Mouse (Mus musculus) spleen, postnatal 36 days (tissue): Measurements from ENCODE around the gene Mcub.

Experiments
- DNase-seq, 2 experiments: peaks; one replicate each; pipeline ENCODE4 v3.0.0; 2022; ENCODE audit warnings: low spot score in 2 of 2, mixed read lengths in 1 of 2

Mcub gene

DNA sequence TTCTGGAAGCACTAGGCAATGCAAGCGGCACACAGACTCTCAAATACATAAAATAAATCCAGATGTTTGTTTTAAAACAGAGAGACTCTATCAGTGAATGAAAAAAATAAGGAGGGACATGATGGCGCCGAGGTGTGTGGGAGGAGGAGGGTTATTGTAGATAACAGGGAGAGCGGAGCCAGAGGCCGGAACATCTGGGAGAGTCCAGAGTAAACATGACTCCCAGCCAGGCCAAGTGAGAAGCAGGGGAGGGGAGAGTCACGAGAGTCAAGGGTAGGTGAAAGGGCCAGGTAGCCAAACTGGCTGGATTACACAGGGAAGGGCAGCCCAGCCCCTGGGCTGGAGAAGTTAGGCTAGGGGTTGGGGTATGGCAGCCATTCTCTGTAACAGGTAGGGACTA, 73.4 kb downstream of the Mcub start:
- DNase-seq: no peak

DNA sequence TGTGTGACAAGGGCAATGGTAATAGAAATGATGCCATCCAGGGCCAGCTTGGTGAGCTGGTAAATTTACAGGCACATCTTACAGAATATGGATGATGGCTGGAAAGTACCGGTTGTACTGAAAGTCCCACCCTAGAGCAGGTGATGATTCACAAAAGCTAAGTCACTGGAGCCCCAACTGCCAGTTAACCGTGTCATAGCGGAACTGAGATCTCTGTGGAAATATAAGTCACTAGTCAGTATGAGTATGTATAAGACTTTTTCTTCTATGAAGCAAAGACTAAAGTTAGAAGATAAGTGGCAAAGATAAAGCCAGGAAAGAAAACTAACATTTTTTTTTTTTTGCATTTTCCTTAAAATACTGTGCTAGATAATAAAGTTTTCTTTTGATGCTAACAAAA, 76.9 kb downstream of the Mcub start:
- no peak for DNase-seq

DNA sequence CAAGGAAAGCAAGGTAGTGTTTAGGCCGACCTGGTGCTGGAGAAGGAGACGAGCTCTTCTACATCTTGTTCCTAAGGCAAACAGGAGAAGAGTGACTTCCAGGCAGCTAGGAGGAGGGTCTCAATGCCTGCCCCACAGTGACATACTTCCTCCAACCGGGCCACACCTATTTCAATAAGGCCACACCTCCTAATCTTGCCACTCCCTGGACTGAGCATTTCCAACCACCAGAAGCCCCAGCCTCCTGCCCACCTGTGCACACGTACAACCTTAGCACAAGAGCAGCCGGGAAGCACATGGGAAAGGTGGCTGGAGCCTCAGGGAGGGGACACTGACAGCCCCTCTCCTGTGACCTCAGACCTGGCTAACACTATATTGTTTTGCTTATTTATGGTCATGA, 78.0 kb downstream of the Mcub start:
- no peak for DNase-seq

DNA sequence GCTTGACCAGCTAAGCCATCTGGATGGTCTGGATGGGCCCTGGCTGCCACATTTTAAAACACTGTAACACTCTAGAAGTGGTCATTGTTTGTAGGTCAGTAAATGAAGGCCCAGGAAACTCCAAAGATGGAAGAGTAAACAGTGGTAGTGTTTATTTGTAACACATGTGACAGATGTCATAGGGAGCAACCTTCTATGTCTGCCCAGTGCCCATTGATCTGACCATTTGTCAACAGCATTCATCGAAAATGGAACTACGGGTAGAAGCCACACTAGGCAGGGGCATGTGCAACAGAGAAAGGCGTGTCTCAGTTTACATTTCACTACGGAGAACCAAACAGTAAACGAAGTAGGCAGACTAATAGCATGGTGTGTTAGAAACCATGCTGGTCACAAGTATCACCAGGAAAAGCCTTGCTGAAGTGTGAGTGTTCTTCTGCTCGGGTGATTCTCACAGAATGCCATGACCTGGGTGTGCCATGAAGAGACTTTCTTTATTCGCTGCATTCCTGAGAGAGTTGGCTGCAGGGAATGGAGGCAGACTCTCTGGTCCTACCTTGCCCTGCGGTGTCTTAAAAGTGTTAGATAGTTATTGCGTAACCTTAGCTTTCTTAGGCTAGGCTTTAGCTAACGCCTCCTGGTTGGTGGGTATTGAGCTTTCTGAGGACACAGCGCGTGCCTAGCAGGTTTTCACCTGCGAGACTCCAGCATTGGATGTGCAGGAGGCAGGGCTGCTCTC, 82.1 kb downstream of the Mcub start:
- DNase-seq: no peak

DNA sequence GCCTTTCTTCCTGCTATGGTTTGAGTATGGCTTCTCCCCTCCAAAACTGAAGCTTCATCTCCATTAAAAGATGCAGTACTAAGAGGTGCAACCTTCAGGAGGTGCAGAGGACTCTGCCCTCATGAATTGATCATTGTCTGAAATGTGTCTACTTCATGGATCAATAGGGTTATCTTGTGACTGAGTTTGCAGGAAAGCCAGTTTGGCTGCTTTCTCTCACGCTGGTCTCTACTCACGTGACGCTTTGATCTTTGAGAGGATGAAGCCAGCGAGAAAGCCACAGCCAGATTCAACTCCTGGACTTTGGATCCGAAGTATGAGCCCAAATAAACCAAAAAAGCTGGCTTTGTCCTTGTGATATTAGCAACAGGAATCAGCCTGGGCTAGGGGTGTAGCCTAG, 83.6 kb downstream of the Mcub start:
- no peak for DNase-seq

DNA sequence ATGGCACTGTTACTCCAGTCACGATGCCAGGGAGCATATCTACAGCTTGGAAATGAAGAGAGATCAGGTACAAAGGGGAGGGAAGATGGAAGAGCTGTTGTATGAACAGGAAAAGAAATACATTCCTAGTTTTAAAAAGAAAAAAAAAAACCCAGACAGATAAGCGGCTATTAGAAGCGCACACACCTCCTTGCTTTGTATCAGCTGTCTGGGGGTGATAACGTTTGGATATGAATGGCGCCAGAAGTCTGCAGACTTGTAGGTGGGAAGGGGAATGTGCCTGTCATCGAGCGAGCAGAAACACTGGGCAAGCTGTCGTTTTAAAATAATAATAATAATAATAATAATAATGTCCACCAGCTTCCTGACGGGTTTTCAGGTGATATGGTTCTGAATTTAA, 84.4 kb downstream of the Mcub start:
- DNase-seq: no peak

DNA sequence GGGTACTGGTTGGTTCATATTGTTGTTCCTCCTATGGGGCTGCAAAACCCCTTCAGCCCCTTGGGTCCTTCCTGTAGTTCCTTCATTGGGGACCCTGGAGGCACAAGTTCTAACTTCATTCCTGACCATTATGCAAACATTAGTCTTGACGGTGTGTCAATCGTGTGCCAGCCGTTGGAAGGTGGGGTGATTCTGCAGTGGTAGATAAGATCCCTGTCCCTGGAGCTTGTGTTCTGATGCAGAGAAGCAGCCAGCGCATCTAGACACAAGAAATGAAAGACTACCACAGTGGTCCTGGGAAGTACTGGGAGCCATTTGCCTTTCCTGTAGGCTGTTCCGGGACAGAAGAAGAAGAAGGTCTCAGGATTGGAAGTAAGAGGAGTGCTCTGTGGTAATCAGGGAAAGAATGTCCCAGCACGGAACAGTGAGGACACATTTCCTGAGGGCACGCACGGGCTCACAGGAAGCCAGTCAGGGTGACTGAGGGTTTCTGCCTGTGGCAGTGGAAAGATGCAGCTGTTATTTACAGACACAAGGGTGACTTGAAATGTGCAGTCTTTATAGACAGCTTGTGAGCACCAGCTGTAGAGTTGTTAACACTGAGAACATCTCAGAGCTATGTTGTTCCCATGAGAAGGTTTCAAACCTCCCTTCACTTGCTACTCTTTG, 88.9 kb downstream of the Mcub start:
- peak in 1 of 2 experiments; percentile 33 for DNase-seq

DNA sequence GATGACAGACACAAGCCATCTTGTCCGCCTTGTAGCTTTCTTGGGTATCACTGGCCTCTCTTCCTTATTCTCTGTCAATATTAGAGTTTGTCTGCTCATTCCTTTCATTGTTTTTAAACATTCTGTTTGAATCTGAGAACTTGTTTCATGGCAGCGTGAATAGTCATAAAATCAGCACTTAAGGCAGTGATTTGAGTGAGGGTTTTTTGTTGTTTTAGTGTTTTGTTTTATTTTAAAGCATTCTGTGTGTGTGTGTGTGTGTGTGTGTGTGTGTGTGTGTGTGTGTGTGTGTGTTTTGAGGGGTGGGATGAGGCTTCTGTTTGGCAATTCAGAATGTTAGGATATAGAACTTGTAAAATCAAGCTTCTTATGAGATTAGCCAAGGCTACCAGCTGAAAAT, 90.1 kb downstream of the Mcub start:
- DNase-seq: no peak

DNA sequence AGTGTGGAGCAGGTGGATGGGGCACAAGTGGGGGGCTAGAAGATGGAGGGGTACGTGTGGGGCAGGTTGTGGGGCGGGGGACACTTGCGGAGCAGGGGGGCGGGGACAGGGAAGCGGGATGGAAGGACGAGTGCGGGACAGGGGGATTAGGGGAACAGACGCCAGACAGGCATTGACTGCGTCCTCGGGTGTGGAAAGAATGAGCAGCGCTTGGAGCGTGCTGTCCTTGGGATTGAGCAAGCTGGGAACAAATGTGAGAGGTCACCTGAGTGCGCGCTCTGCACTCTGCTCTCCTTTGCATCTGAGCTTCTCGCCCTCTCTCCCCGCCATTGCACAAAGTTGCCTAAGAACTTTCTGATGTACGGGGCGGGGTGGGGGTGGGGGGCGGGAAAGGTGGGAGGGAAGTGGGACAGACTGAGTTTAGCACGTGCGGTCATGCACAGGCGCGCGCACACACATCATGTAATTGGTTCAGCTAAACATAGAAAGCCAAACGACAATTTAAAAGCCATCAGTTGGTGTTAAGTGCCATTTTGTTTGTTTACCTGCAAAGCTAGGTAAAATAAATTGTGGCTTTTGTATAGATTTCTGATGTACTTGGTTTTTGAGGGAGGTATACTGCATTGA, 90.8 kb downstream of the Mcub start:
- peak; percentile 12 to 21 for DNase-seq

DNA sequence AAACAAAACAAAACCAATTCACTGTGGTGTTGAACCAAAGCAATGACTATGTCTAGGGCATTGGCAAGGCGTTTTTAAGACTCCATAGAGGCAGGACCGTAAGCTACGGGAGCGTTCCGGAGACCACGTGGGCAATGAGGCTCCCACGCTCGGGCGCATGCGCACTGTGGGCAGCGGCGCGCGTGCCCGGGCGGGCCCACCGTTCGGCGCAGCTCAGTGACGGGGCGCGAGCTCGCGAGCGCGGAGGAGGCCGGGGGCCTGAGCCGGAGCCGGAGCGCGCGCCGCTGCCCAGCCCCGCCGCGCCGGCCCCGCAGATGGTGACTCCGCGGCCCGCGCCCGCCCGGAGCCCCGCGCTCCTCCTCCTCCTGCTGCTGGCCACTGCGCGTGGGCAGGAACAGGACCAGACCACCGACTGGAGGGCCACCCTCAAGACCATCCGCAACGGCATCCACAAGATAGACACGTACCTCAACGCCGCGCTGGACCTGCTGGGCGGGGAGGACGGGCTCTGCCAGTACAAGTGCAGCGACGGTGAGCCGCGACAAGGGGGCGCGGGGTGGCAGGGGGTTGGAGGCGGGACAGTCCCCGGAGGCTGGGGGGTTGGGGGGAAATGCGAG, 91.5 kb downstream of the Mcub start, which contains the start of gene Pla2g12a:
TSS of gene Pla2g12a (plus strand) at position 202 of the 617 bp plus-strand sequence.
- DNase-seq: peak; percentile 84 to 85

DNA sequence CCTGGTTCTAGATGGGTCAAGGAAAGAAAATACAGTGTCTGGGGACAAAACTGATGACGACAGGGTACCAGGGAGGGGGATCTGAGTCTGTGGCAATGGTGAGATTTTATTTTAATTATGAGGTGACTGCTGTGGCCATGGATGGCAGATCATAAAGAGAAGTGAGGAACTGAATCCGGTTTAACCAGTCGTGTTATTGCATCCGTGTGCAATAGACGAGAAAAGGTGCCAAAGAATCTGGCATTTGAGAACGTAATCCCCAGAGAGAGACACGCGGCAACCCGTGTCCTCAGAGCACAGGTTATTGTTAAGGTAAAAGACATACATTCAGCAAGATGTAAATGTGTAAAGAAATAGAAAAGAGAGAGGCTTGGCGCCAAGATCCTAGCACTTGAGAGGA, 92.7 kb downstream of the Mcub start:
- no peak for DNase-seq
